Mouse (Mus musculus) spleen, postnatal 36 days (tissue): ENCODE data around the gene Ubac2.

Experiments used
- DNase-seq, 2 experiments: peaks; one replicate each; pipeline ENCODE4 v3.0.0; 2022; ENCODE audit warnings: low spot score in 2 of 2, mixed read lengths in 1 of 2

The Ubac2 gene

DNA sequence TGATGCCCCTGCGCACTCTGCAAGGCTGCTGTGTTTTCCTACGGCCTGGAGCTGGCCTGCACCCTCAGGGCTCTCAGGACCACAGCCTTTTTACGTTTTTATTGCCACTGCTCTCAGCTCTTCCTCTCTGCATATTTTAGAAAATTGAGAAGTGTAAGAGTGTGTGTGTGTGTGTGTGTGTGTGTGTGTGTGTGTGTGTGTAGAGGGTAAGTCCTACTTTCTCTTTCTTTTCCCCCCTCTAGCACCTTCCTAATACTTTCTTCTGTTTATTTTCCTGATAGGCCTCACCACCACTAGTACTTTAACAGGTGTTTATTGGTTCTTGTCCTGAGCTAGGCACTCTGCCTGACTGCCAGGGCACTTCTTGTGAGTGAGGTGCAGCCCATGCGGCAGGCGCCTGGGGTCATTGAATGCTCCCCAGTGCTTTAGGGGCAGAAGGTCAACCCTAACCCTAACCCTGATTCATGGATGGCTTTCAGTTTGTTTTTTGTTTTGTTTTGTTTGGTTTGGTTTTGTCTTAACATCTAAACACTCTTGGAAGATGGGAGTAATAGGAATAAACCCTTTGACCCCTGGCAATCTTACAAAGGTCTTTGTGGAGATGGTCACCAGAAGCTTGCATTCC, 16.2 kb downstream of the Ubac2 start:
- peak in 1 of 2 experiments; percentile 34 for DNase-seq

DNA sequence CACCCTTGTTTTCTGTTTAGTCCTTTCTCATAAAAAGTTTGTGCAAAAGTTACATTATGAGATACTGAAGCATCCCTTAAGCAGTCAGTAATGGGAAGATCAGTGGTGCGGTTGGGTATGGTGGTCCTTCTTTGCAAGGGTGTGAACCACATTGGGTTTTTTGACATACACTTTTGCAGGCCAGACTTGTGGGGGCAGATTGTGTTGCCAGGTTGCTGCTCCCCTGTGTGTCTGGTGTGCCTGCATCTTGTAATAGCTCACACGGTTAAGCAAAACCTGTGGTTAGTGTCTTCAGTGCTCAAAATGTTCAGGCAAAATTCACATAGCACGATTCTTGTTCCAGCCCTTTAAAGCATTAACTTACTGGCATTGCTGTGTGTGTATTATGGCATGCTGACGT, 16.9 kb downstream of the Ubac2 start:
- DNase-seq, result peak in 1 of 2 experiments; percentile 33

DNA sequence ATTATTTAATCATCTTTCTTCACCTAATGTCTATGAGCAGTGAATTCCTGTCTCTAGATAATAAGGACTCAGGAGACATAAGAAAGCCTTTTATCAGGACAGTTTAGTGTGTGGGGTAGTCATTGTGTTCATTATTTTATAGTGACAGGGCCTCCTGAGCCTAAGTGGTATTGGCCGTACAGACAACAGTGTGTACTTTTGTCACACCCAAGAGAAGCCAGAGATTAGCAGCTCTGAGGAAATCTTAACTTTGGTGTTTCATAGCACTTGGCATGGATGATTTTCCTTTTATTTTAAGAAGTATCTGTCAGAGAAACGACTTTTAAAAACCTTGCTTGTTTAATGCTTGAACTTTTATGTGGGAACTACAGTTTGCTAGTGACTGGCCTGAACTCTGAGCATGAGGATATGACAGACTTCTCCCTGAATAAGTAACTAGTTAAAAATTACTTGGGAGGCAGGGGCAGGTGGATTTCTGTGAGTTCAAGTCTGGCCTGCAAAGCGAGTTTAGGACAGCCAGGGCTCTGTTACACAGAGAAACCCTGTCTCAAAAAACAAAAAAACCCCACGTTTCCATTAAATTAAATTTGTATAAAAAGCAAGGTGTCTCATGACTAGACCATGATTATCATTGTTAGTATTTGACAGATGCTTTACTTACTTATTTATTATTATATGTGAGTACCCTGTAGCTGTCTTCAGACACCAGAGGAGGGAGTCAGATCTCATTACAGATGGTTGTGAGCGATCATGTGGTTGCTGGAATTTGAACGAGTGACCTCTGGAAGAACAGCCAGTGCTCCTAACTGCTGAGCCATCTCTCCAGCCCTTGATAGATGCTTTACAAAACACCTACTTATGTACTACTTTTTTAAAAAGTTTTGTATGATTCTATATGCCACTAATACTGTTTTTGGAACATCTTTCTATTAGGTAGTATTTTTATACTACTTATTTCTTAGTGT, 18.0 kb downstream of the Ubac2 start:
- DNase-seq, result no peak

- DNase-seq, result no peak
These were observed 19.4 kb downstream of the Ubac2 start for GRCm38 (mm10) chr14:121897773-121898172.

GRCm38 (mm10) chr14:121898509-121898908, 20.1 kb downstream of the Ubac2 start:
- DNase-seq, result peak in 1 of 2 experiments; percentile 25

- DNase-seq, result no peak
These were observed 20.7 kb downstream of the Ubac2 start for GRCm38 (mm10) chr14:121899071-121899470.

- no peak for DNase-seq
These were observed 23.1 kb downstream of the Ubac2 start for GRCm38 (mm10) chr14:121901511-121901910.

- DNase-seq, result peak in 1 of 2 experiments; percentile 38
These were observed 25.0 kb downstream of the Ubac2 start for GRCm38 (mm10) chr14:121903381-121903876.

- no peak for DNase-seq
These were observed 26.3 kb downstream of the Ubac2 start for GRCm38 (mm10) chr14:121904754-121905153.

DNA sequence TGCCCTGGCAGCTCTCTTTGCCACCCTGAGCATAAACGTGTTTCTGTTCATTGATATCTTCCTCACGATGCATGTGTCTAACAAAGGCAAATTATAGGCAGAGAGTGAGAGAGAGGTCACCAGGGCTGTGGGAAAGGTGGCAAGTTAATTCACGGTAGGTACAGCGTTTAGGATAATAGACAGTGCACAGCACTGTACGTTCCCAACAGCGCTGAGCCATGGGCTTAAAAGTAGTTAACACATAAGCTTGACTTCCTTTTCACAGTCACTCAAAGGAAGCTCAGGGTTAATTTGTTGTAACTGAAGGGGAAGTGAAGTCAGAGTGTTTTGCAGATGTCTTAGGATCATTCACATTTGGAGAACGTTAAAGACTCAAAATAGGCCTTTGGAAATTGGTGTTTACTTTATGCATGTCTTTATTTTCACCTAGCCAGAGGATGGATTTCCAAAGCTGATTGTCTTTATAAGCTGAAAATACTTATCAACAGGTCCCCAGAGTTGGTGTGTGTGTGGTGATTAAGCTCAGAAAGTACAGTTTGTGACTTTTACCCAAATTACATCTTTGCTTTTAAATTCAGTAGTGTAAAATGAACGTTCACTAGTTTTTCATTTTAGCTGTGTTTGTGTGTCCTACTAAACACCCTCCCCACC, 28.0 kb downstream of the Ubac2 start:
- peak; percentile 35 to 58 for DNase-seq

DNA sequence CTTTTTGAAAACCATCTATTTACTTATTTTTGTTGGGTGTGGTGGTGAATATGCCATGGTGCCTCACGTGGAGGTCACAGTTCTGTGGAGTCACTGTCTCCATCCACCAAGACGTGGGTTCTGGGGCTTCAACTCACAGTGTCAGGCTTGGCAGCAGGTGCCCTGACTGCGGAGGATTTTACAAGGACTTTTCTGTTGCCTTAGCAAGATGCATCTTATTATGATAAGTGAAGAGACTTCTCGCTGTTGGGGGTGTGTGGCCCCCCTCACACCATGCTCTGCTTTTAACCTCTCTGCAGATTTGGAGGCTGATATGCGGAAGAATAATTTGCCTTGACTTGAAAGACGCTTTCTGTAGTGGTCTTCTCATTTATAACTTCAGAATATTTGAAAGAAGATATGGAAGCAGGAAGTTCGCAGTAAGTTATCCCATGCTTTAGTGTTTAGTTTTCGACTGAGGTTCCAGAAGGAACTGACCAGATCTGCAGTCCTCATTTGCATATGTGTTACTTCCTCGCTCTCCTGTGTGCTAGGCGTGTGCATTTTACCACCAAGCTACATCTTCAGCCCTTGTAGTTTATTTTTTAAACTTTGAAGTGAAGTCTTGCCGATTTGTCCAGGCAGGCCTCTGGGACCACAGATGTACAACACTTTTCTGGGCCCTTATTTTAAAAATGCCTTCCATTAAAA, 28.7 kb downstream of the Ubac2 start:
- DNase-seq, result no peak

DNA sequence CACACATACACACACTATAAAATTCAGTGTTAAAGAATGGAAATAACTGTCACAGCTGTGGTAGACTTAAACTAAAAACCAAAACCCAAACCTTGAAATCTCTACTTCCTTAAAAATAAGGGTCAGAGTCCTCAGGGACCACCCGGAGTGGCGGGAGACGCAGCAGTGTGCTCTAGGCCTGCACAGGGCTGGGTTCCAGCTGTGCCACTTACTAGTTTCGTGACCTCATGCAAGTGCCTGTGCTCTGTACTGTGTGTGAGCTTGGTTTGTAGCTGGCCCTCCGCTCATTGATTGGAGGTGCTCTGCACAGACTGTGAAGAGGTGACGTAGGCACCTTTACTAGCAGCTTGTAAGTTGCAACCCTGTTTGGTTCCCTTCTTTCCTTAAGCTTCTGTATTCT, 31.4 kb downstream of the Ubac2 start:
- DNase-seq, result peak in 1 of 2 experiments; percentile 21

DNA sequence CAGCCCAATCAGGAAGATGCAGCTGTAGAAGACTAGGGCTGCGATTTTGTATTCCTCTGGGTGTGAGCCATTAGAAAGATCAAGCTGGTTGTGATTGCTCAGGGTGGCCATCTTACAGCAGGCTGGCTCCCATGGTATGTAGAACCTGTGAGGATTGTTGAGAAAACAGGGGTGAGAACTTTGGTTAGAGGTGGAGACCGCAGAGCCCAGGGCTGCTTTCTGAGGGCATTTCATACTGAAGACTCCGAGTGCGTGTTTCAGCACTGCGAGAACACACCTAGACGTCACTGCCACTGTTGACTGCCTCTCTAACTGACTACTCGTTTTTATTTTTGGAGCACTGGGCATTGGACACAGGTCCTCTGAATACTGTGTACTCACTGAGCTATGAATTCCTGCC, 34.1 kb downstream of the Ubac2 start:
- no peak for DNase-seq

DNA sequence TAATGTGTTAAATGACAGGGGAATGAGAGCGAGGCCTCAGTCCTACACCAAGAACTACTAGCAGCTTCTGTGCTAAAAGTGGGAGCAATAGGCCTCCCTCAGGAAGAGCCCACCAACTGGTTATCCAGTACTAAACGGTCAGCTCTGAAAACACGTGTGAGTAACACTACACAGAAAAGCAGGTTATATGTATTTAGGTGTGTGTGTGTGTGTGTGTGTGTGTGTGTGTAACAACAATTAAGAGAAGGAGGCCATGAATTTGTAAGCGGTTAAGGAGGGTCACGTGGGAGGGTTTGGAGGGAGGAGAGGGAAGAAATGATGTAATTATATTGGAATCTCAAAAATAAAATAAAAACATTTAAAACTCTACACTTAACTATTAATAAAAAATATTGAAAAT, 36.7 kb downstream of the Ubac2 start:
- no peak for DNase-seq

DNA sequence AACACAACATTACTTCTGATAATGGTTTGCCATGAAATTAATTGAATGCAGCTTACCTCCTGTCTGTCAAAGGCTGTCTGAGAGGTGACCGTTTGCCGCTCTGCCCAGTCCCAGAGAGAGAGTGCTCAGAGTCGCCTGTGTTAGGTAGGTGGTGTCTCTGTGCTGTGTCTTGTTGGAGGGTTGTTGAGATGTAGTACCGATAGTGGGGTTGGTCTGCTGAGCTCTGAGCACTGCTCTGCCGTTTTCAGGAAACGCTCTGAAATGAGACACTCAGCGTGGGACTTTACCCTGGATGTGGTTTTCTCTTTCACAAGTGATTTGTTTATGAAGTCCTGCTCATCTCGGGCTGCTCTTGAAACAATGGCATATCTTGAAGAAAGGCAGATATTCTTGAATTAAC, 37.2 kb downstream of the Ubac2 start, which contains the start of gene Gpr18:
Gpr18 (minus strand) TSS at position 161 of the 400 bp plus-strand sequence.
- DNase-seq, result peak; percentile 87 to 89

- DNase-seq, result peak; percentile 73 to 75
These were observed 38.1 kb downstream of the Ubac2 start for GRCm38 (mm10) chr14:121916311-121917094.

DNA sequence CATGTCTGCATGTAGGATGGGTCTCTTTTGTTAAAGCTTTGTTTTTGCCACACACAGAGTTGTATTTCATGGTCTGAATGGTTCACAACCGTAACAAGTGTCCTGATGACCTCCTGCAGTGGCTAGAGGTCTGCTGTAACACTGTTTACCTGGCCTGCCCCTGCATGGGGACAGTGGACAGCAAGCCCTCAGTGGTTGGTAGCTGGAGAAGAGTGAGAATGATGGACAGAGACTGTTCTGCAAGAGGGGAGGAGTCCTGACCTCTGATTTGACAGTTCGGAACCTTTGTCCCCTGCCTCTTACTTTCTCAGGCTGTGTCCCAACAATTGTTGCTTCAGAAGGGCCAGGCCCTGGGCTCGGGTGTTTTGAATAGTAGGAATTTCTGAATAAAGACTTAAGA, 39.8 kb downstream of the Ubac2 start:
- no peak for DNase-seq

GRCm38 (mm10) chr14:121919752-121920151, 41.3 kb downstream of the Ubac2 start:
- peak; percentile 44 to 52 for DNase-seq

DNA sequence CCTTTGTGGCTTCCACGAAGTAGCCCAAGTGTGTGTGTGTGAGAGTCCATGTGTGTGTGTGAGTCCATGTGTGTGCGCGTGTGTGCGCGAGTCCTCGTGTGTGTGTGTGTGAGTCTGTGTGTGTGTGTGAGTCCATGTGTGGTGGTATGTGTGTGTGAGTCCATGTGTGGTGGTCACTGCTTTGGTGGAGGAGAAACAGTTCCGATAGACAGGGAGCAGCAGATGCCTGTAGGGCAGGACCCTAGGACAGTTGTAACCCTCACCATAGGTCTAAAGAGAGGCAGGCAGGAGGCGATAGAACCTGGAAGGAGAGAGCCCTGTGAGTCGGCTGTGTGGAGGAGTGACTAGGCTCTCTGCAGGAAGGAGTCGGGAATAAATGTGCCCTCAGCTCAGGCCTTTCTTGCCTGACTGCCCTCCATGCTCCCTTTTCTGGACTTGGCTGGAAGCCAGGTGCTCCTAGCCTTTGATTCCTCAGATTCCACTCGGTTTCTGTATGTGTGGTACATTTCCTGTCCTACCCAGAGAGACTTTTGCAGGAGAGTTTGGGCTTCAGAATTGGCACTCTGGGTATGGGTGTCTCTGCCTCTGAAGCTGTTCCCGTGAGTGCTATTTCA, 42.2 kb downstream of the Ubac2 start:
- DNase-seq, result peak in 1 of 2 experiments; percentile 10

- no peak for DNase-seq
These were observed 43.6 kb downstream of the Ubac2 start for GRCm38 (mm10) chr14:121922016-121922415.
